Mouse (Mus musculus) liver, adult 2 months (tissue): ENCODE results near the gene Atp6v0a4.

Experiments used
- CTCF ChIP-seq: fragments of 200-500 bp; IDR thresholded peaks from 2 replicates; pipeline ENCODE4 v1.5.1; 2011; ENCODE audit warnings: low read depth, low read length, control low read depth
- POLR2A ChIP-seq: fragments of 200-500 bp; IDR thresholded peaks from 2 replicates; pipeline ENCODE4 v1.6.1; 2011; ENCODE audit warnings: low read length, control low read depth; ENCODE audit not compliant: insufficient read depth; ENCODE audit errors: extremely low read depth

- TF ChIP-seq CTCF (no peak), POLR2A (no peak)
Observed at GRCm38 (mm10) chr6:38073592-38073991, 50.8 kb downstream of the Atp6v0a4 start.
